In genomic region chr14:75366741-75367140, GRCm38 (mm10) we compare ENCODE assay signal across 9 mouse cellular contexts.
A peak's percentile ranks its signal among the peaks of the same experiment; 100 is the strongest.
DNase-seq lines count a peak whose midpoint lies in the region; ATAC-seq and TF ChIP-seq lines count a peak whose summit lies in the region.
"Had no signal": no experiment of that assay in that cellular context is flagged by ENCODE, and none has a peak within 500 bp of the region (broad histone marks: within the 10 kb centered on the region; RNA-seq: fewer than 3 reads in every experiment).

No protein-coding gene starts in this region.

- H3K27me3 ChIP-seq in intestine, embryonic 14.5 days (replicated peaks; ENCODE audit: control insufficient read depth, insufficient read depth, low read length) = no peaks in the 10 kb centered on the region
- no peaks in the 10 kb centered on the region for H3K27me3 ChIP-seq in intestine, embryonic 15.5 days (replicated peaks)
- H3K27me3 ChIP-seq in intestine, postnatal 0 days (replicated peaks; ENCODE audit: control insufficient read depth, insufficient read depth, low read length) = no peaks in the 10 kb centered on the region
- H3K27me3 ChIP-seq in midbrain, embryonic 11.5 days (ENCODE audit: control insufficient read depth, insufficient read depth, low read length) = no peaks in the 10 kb centered on the region
- H3K27me3 ChIP-seq: neural tube, embryonic 13.5 days had no signal

- no peak overlapping the region for H3K9ac ChIP-seq in intestine, embryonic 14.5 days (ENCODE audit: low read length)
- H3K9ac ChIP-seq in intestine, embryonic 15.5 days = no peak overlapping the region
- H3K9ac ChIP-seq in ES-E14 (ENCODE audit: insufficient read depth, low read depth, low read length, poor library complexity, severe bottlenecking) = no peak overlapping the region
- no peak overlapping the region for H3K9ac ChIP-seq in intestine, postnatal 0 days (ENCODE audit: low read depth, low read length)
- no peak overlapping the region for H3K9ac ChIP-seq in midbrain, embryonic 11.5 days (ENCODE audit: low read length)
- H3K9ac ChIP-seq: neural tube, embryonic 13.5 days had no signal

- 26% methylated on average over 11 of the region's 11 CpGs for WGBS in intestine, embryonic 14.5 days
- WGBS in intestine, embryonic 15.5 days = 29% methylated on average over 11 of the region's 11 CpGs
- WGBS in intestine, postnatal 0 days = 33% methylated on average over 11 of the region's 11 CpGs
- WGBS in midbrain, embryonic 11.5 days = 31% methylated on average over 11 of the region's 11 CpGs

- H3K4me1 ChIP-seq in intestine, embryonic 14.5 days (replicated peaks; ENCODE audit: control insufficient read depth, insufficient read depth, low read length) = no peaks in the 10 kb centered on the region
- H3K4me1 ChIP-seq in intestine, embryonic 15.5 days (replicated peaks) = no peaks in the 10 kb centered on the region
- H3K4me1 ChIP-seq in ES-E14 (ENCODE audit: control insufficient read depth in 2 of 2, insufficient read depth in 2 of 2, low read length in 2 of 2, poor library complexity in 1 of 2) = peaks cover 0 to 10% of the 10 kb centered on the region in 2 experiments; a peak in 3 of 4 replicates
- H3K4me1 ChIP-seq in intestine, postnatal 0 days (replicated peaks; ENCODE audit: control insufficient read depth, insufficient read depth, low read length) = no peaks in the 10 kb centered on the region
- no peaks in the 10 kb centered on the region for H3K4me1 ChIP-seq in midbrain, embryonic 11.5 days (ENCODE audit: control insufficient read depth, insufficient read depth, low read length)
- H3K4me1 ChIP-seq: neural tube, embryonic 13.5 days had no signal

- TF ChIP-seq CTCF in intestine, postnatal 0 days (IDR thresholded peaks at IDR 0.05; ENCODE audit: low read depth) = no peak

- H3K36me3 ChIP-seq in intestine, embryonic 14.5 days (ENCODE audit: control insufficient read depth, insufficient read depth, low read length) = no peaks in the 10 kb centered on the region
- H3K36me3 ChIP-seq in intestine, embryonic 15.5 days = no peaks in the 10 kb centered on the region
- no peaks in the 10 kb centered on the region for H3K36me3 ChIP-seq in ES-E14 (ENCODE audit: control insufficient read depth, insufficient read depth, low read length, poor library complexity, severe bottlenecking)
- H3K36me3 ChIP-seq in intestine, postnatal 0 days (ENCODE audit: control insufficient read depth, insufficient read depth) = no peaks in the 10 kb centered on the region
- H3K36me3 ChIP-seq in midbrain, embryonic 11.5 days (ENCODE audit: control insufficient read depth, insufficient read depth, low read length) = no peaks in the 10 kb centered on the region
- H3K36me3 ChIP-seq: neural tube, embryonic 13.5 days had no signal

- no peak for ATAC-seq in intestine, embryonic 14.5 days (replicated peaks; ENCODE audit: low FRiP score, low TSS enrichment, low read depth)
- ATAC-seq in intestine, embryonic 15.5 days = no peak
- ATAC-seq in intestine, postnatal 0 days = no peak
- no peak for ATAC-seq in midbrain, embryonic 11.5 days (ENCODE audit: low FRiP score)

- peak; percentile 72 for DNase-seq in intestine, embryonic 14.5 days (ENCODE audit: low spot score)
- peak; percentile 56 for DNase-seq in 3T3-L1 (ENCODE audit: low read depth, low spot score)
- DNase-seq in ES-E14 (ENCODE audit: low read depth, low spot score) = peak; percentile 66
- peak; percentile 63 for DNase-seq in forelimb bud, embryonic 11.5 days (ENCODE audit: low read depth, low spot score)
- DNase-seq in midbrain, embryonic 11.5 days (ENCODE audit: low spot score, missing footprints) = no peak
- DNase-seq in right cerebral cortex, adult 2 months (ENCODE audit: low spot score in 2 of 2) = no peak

- no peak overlapping the region for H3K4me2 ChIP-seq in intestine, embryonic 14.5 days (ENCODE audit: low read length)
- no peak overlapping the region for H3K4me2 ChIP-seq in intestine, embryonic 15.5 days (replicated peaks)
- H3K4me2 ChIP-seq in intestine, postnatal 0 days (replicated peaks; ENCODE audit: low read depth) = no peak overlapping the region
- H3K4me2 ChIP-seq in midbrain, embryonic 11.5 days = no peak overlapping the region
- H3K4me2 ChIP-seq: neural tube, embryonic 13.5 days had no signal

- H3K4me3 ChIP-seq in intestine, embryonic 14.5 days (ENCODE audit: low read depth, low read length) = no peak overlapping the region
- no peak overlapping the region for H3K4me3 ChIP-seq in intestine, embryonic 15.5 days (replicated peaks)
- H3K4me3 ChIP-seq in ES-E14 (ENCODE audit: insufficient read depth in 1 of 2, low read depth in 1 of 2, low read length in 2 of 2, poor library complexity in 1 of 2, severe bottlenecking in 1 of 2) = no peak overlapping the region
- H3K4me3 ChIP-seq in intestine, postnatal 0 days (ENCODE audit: low read depth, low read length) = no peak overlapping the region
- H3K4me3 ChIP-seq in midbrain, embryonic 11.5 days (ENCODE audit: low read depth, low read length) = no peak overlapping the region
- H3K4me3 ChIP-seq: neural tube, embryonic 13.5 days had no signal

- no peak overlapping the region for H3K27ac ChIP-seq in intestine, embryonic 14.5 days (ENCODE audit: low read depth)
- H3K27ac ChIP-seq in intestine, embryonic 15.5 days = no peak overlapping the region
- no peak overlapping the region for H3K27ac ChIP-seq in ES-E14 (ENCODE audit: insufficient read depth, low read depth, low read length, poor library complexity, severe bottlenecking)
- no peak overlapping the region for H3K27ac ChIP-seq in intestine, postnatal 0 days (ENCODE audit: low read depth, low read length)
- H3K27ac ChIP-seq in midbrain, embryonic 11.5 days (ENCODE audit: low read depth, low read length) = no peak overlapping the region
- H3K27ac ChIP-seq: neural tube, embryonic 13.5 days had no signal

- in situ Hi-C loops in ES-E14 (cut with MboI; ENCODE audit: low sequenced_read_pairs in 2 of 2, unreplicated experiment in 2 of 2) = no loop called here

- H3K9me3 ChIP-seq in intestine, embryonic 14.5 days (ENCODE audit: control insufficient read depth, low read length) = no peaks in the 10 kb centered on the region
- no peaks in the 10 kb centered on the region for H3K9me3 ChIP-seq in intestine, embryonic 15.5 days
- no peaks in the 10 kb centered on the region for H3K9me3 ChIP-seq in ES-E14 (ENCODE audit: control insufficient read depth, insufficient read depth, low read depth, low read length)
- no peaks in the 10 kb centered on the region for H3K9me3 ChIP-seq in intestine, postnatal 0 days (ENCODE audit: control insufficient read depth)
- no peaks in the 10 kb centered on the region for H3K9me3 ChIP-seq in midbrain, embryonic 11.5 days (ENCODE audit: control insufficient read depth, low read length)
- H3K9me3 ChIP-seq: neural tube, embryonic 13.5 days had no signal

TF ChIP-seq in ES-E14, 5 proteins besides CTCF, POLR2A, EP300 and RAD21:
- TF ChIP-seq MAFK (IDR thresholded peaks at IDR 0.05; ENCODE audit: insufficient read depth, low read depth, low read length) (0 out of 2 replicates have a peak, but pooled peaks have one; percentile 49), CHD2 (IDR thresholded peaks at IDR 0.05; ENCODE audit: low read depth, low read length) (no peak), ZC3H11A (IDR thresholded peaks at IDR 0.05; ENCODE audit: borderline replicate concordance, low read depth, low read length) (no peak), HCFC1 (IDR thresholded peaks at IDR 0.05; ENCODE audit: borderline replicate concordance, insufficient read depth, low read length) (no peak)

Comparison
In these comparisons a context has a peak if more than half of its experiments do, and no peak if none do; other contexts are left out.
1. DNase-seq: peak in intestine, embryonic 14.5 days (single experiment), 3T3-L1 (single experiment), ES-E14 (single experiment) and forelimb bud, embryonic 11.5 days (single experiment); none in midbrain, embryonic 11.5 days (single experiment) and right cerebral cortex, adult 2 months (0 of 2).